Comparison of ENCODE assay signal across 18 mouse cellular contexts in genomic region chr17:29684275-29684674, GRCm38 (mm10).
"Had no signal": no experiment of that assay in that cellular context is flagged by ENCODE, and none has a peak within 500 bp of the region (broad histone marks: within the 10 kb centered on the region; RNA-seq: fewer than 3 reads in every experiment).

No protein-coding gene starts in this region.

- DNase-seq: kidney, adult 18-20 months; kidney, postnatal 10 days; kidney, postnatal 4 days; left cerebral cortex, postnatal 4 days; lung, adult 2 months; lung, postnatal 36 days; retina, postnatal 1 day; right cerebral cortex, postnatal 4 days; spleen, adult 18-20 months; thymus, adult 2 months; thymus, postnatal 25 days had no signal

- H3K4me2 ChIP-seq: midbrain, embryonic 11.5 days; neural tube, embryonic 13.5 days; stomach, embryonic 15.5 days had no signal

- H3K9ac ChIP-seq: neural tube, embryonic 13.5 days; stomach, embryonic 15.5 days had no signal

- H3K4me3 ChIP-seq: layer of hippocampus, adult 2 months; neural tube, embryonic 13.5 days; stomach, embryonic 15.5 days had no signal

- H3K27me3 ChIP-seq: neural tube, embryonic 13.5 days; stomach, embryonic 15.5 days had no signal

- H3K9me3 ChIP-seq: neural tube, embryonic 13.5 days; stomach, embryonic 15.5 days had no signal

- ATAC-seq: inflammation-experienced regulatory T-cells, adult 6 months; lung, postnatal 0 days; midbrain, embryonic 16.5 days had no signal

- H3K27ac ChIP-seq: layer of hippocampus, adult 2 months; neural tube, embryonic 13.5 days; stomach, embryonic 15.5 days had no signal
